Mouse (Mus musculus): ENCODE measurements at regions not wholly inside any gene's neighbourhood (a gene's known extent, or its start where the extent isn't known, plus 50 kb on each side); places are given as distances from the start of the nearest gene placed in this dataset.

DNA sequence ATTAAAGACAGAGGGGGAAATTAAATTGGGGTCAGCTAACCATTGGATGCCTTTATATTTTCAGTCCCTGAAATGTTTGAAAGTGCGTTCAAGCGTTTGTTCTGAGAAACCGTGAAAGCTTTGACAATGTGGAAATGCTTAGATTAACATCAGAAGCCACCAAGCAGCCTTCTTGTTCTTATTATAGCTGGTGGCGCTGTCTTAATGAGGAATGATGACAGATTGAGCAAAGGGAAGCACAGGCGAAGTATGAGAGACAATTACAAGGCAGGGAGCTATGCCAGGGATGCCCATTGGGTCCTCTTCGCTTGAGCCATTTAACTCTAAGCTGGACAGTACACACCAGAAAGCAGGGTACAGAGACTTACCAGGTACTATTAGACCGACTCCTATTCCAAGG, 828.9 kb upstream of the Celf2 start:
- no peak for DNase-seq
- intact Hi-C loops (cut with DNase I): no loop called here

DNA sequence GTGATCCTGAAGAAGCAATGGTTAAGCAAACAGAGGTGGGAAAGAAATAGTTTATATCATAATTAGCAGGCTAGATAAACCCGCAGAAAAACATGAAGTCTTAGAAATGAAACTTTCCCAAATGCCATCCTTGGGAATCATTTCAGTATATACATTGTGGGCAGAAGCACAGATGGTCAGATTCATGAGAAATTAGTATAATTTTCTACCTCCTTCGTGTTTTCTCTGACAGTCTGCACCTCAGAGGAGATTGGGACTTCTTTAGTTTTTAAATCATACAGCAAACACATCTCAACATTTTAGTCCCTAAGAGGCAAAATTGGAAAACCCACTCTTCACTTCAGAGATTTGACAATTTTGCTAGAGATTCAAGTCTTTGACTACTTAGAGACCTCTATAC, 786.6 kb upstream of the Celf2 start:
- intact Hi-C loops (cut with DNase I): no loop called here
- no peak for DNase-seq

DNA sequence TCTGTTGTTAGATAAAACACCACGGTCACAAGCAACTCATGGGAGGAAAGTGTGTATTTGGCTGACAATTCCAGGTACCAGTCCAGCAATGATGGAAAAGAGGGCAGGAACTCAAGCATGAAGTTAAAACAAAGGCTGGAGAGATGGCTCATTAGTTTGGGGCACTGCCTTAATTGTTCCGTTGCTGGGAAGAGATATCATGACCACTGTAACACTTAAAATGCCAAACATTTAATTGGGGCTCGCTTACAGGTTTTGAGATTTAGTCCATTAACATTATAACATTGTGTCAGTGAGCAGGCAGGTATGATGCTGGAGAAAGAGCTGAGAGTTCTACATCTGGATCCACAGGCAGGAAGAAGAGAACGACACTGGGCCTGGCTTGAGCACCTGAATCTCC, 782.0 kb upstream of the Celf2 start:
- intact Hi-C loops (cut with DNase I): no loop called here
- no peak for DNase-seq

DNA sequence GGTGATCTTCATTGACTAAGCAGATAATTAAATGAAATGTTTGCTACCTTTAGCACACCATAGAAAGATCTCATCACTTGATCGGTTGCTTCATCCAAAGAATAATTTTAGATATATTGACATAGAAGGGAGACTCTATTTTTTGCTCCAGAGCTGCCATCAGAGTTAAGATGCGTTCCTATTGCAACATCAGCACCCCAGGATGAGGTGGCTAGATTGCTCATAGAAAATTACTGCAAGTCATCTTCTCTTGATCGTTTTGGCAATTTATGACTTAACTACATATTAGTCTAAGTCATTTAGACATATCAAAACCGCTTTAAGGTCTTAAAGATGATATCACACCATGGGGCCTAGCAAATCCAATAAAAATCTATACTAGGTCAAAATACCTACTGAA, 778.0 kb upstream of the Celf2 start:
- intact Hi-C loops (cut with DNase I): no loop called here
- DNase-seq: no peak

DNA sequence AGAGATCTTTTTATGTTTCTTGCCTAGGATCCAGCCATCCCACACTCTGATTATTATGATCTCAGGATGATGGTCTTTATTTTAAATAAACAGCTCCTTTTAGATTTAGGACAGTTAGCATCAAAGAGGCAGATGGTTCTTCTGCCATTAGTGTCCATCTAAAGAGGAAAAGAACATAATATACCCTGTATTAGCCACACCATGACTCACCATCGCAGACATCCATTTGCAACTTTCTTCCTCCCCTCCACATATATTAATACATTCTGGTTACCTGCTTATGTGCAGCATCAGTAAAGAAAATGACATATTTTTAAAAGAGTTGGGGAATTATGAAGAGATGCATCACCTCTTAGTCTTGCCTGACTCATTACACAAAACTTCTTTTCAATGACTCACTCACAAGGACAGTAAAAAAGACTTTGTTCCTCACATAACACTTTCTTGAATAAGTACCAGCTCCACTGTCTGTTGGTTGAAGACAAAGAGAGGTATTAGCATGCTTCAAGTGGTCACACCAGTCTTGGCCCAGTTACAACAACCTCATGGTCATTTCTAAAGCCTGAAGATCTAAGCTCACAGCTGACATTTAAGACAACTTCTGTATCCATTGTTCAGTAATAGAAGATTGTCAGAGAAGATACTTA, 766.9 kb upstream of the Celf2 start:
- intact Hi-C loops (cut with DNase I): no loop called here

More for the DNA sequence above, 766.9 kb upstream of the Celf2 start:
- DNase-seq: no peak

All from heart, postnatal 36 days (tissue).